ENCODE assay signal across 11 mouse cellular contexts in the genomic region with DNA sequence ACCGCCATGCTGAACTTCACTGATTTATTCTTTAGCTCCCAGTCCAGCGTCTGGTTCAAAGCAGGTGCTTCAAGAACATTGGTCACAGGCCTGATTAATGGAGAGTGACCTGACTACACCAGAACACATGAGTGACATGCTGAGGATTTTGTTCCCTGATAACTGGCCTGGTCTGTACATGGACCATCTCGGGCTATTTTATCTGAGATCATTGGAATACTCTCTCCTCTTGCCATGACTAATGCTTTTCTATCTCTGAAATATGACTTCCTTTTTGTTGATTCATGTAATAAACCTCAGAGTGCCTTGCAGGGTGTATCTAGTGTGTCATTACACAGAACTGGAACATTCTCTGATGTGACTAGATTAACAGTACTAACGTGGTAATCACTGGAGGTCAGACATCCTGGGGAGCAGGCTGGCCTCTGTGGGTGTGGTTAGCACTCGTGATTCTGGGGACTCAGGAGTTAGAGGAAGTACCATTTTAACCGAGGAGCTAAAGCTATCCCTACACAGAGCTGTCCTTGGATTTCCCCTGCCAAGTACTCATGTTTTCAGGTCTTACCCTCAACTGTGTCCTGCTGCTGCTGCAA. TPM values are rescaled to one million over a fixed set of nuclear protein-coding genes. Genes with fewer than 3 reads are reported as not detected.
A peak's percentile ranks its signal among the peaks of the same experiment; 100 is the strongest.
DNase-seq lines count a peak whose midpoint lies in the region; ATAC-seq and TF ChIP-seq lines count a peak whose summit lies in the region.
"Had no signal": no experiment of that assay in that cellular context is flagged by ENCODE, and none has a peak within 500 bp of the region (broad histone marks: within the 10 kb centered on the region; RNA-seq: fewer than 3 reads in every experiment).

Gene Havcr2 (plus strand): TSS at position 483 of the 593 bp plus-strand sequence.

- H3K9me3 ChIP-seq in G1E (replicated peaks) = no peaks in the 10 kb centered on the region
- no peaks in the 10 kb centered on the region for H3K9me3 ChIP-seq in neural tube, embryonic 15.5 days (replicated peaks)

- no peaks in the 10 kb centered on the region for H3K27me3 ChIP-seq in G1E (ENCODE audit: insufficient read depth, low read length)
- H3K27me3 ChIP-seq in neural tube, embryonic 15.5 days (replicated peaks) = no peaks in the 10 kb centered on the region

- H3K36me3 ChIP-seq in G1E (replicated peaks) = peaks cover 27% of the 10 kb centered on the region
- H3K36me3 ChIP-seq in neural tube, embryonic 15.5 days = no peaks in the 10 kb centered on the region

- peak; percentile 98 for ATAC-seq in G1E (ENCODE audit: extremely low read depth, insufficient number of reproducible peaks, low FRiP score, poor library complexity, severe bottlenecking)
- peak; percentile 90 for ATAC-seq in granulocyte monocyte progenitor cell, adult 5-6 weeks (replicated peaks; ENCODE audit: poor library complexity, severe bottlenecking)
- ATAC-seq in megakaryocyte, adult 5-6 weeks (ENCODE audit: poor library complexity, severe bottlenecking) = peak; percentile 88
- ATAC-seq in neural tube, embryonic 15.5 days (ENCODE audit: low FRiP score) = no peak

- no peak within 1 kb of the TSS for H3K4me2 ChIP-seq in neural tube, embryonic 15.5 days

- intact Hi-C loops in gastrocnemius, postnatal 14 days (cut with DNase I; ENCODE audit: low total_unique reads) = no loop called here

- peaks cover 54% of the 10 kb centered on the region for H3K4me1 ChIP-seq in G1E (ENCODE audit: insufficient read depth, low read depth, low read length)
- no peaks in the 10 kb centered on the region for H3K4me1 ChIP-seq in neural tube, embryonic 15.5 days

- H3K9ac ChIP-seq in neural tube, embryonic 15.5 days (replicated peaks) = no peak within 1 kb of the TSS

- no peak within 1 kb of the TSS for H3K27ac ChIP-seq in neural tube, embryonic 15.5 days (replicated peaks)
- H3K27ac ChIP-seq: gastrocnemius, adult 2 months had no signal

- 79% methylated on average over 6 of the region's 6 CpGs for WGBS in neural tube, embryonic 15.5 days

- TF ChIP-seq CTCF in G1E (IDR thresholded peaks at IDR 0.05; ENCODE audit: low read depth, low read length) = no peak

- H3K4me3 ChIP-seq in G1E (ENCODE audit: low read depth, low read length) = peak within 1 kb of the TSS; percentile 67
- no peak within 1 kb of the TSS for H3K4me3 ChIP-seq in neural tube, embryonic 15.5 days (replicated peaks)
- H3K4me3 ChIP-seq: gastrocnemius, adult 2 months had no signal

- DNase-seq in 416B (ENCODE audit: low read depth) (peak; percentile 95), G1E (ENCODE audit: low spot score) (peak; percentile 59)
- no peak for DNase-seq in gastrocnemius, postnatal 14 days
- DNase-seq in cerebellum, adult 11-12 months = no peak
- DNase-seq: cerebellum, postnatal 25 days; gastrocnemius, adult 2 months; right cerebral cortex, adult 18-20 months had no signal

RNA-seq across cellular contexts. Expression of gene Havcr2, which starts in this region (rescaled TPM):
- total RNA-seq in G1E (2014; fragmentation: Nextera tagmentation) = 51.6 and 54.5 TPM in 2 replicates
- total RNA-seq in G1E (2017) = 170 and 185 TPM in 2 replicates
- polyA plus RNA-seq in G1E (2012) = 1.8 and 2.4 TPM in 2 replicates
- 0.28 TPM in 1 of 2 replicates, not detected in the other for total RNA-seq in granulocyte monocyte progenitor cell, adult 5-6 weeks (2014; fragmentation: Nextera tagmentation)
- 0.05 and 0.56 TPM in 2 replicates for total RNA-seq in granulocyte monocyte progenitor cell, adult 5-6 weeks (2017)
- total RNA-seq in megakaryocyte, adult 5-6 weeks (2015) = 2.8 and 2.9 TPM in 2 replicates
- 3.3 and 3.9 TPM in 2 replicates for total RNA-seq in megakaryocyte, adult 5-6 weeks (2017)
- total RNA-seq in gastrocnemius, postnatal 14 days (2021) = not detected
- 0.29 and 0.36 TPM in 2 replicates for polyA plus RNA-seq in neural tube, embryonic 15.5 days (2015; fragmentation: Nextera tagmentation; extraction: Ambion mirVana)
- polyA plus RNA-seq: stomach, embryonic 14.5 days had no signal

Comparison
In these comparisons a context has a peak if more than half of its experiments do, and no peak if none do; other contexts are left out.
1. RNA of gene Havcr2 (total RNA-seq): 51.6 to 185 TPM in G1E; 2.8 to 3.9 TPM in megakaryocyte, adult 5-6 weeks, not detected in gastrocnemius, postnatal 14 days and 0.05 to 0.56 TPM in granulocyte monocyte progenitor cell, adult 5-6 weeks; every median in the first group is over 10 times any median in the second.
2. Peak in ATAC-seq in granulocyte monocyte progenitor cell, adult 5-6 weeks; RNA of the gene not detected or under 1 TPM.
3. DNase-seq: peak in 416B (single experiment) and G1E (single experiment); none in gastrocnemius, postnatal 14 days (single experiment) and cerebellum, adult 11-12 months (single experiment).